Mouse (Mus musculus) kidney, embryonic 14.5 days (tissue): Measurements from ENCODE around the gene Sh3rf1. TPM values are rescaled to one million over a fixed set of nuclear protein-coding genes. Genes with fewer than 3 reads are reported as not detected.

Experiments used
- ATAC-seq: fragments of 200-750 bp; cut with Nextera tagmentation; 2 replicates; pipeline ENCODE4 v1.8.0; 2017; ENCODE audit warnings: moderate number of reproducible peaks, mild to moderate bottlenecking, moderate TSS enrichment, moderate library complexity; ENCODE audit not compliant: low FRiP score, low TSS enrichment
- H3K27ac ChIP-seq: fragments of 300-500 bp; sonication (generic); 2 replicates; pipeline ENCODE4 v1.5.1; 2014; ENCODE audit warnings: low read depth, mild to moderate bottlenecking, low read length, moderate library complexity, mixed read lengths
- H3K27me3 ChIP-seq: fragments of 300-500 bp; sonication (generic); 2 replicates; pipeline ENCODE4 v1.6.1; 2014; ENCODE audit warnings: mild to moderate bottlenecking, low read length; ENCODE audit not compliant: control insufficient read depth, insufficient read depth
- H3K36me3 ChIP-seq: fragments of 300-500 bp; sonication (generic); 2 replicates; pipeline ENCODE4 v1.6.1; 2014; ENCODE audit warnings: low read length, mixed read lengths; ENCODE audit not compliant: control insufficient read depth, insufficient read depth
- H3K4me1 ChIP-seq: fragments of 300-500 bp; sonication (generic); 2 replicates; pipeline ENCODE4 v1.6.1; 2014; ENCODE audit warnings: low read length, mixed read lengths; ENCODE audit not compliant: control insufficient read depth, insufficient read depth
- H3K4me2 ChIP-seq: fragments of 300-500 bp; sonication (generic); replicated peaks from 2 replicates; pipeline ENCODE4 v1.6.1; 2014; ENCODE audit warnings: low read depth, mild to moderate bottlenecking, low read length
- H3K4me3 ChIP-seq: fragments of 300-500 bp; sonication (generic); 2 replicates; pipeline ENCODE4 v1.5.1; 2014; ENCODE audit warnings: mild to moderate bottlenecking, low read length
- H3K9ac ChIP-seq: fragments of 300-500 bp; sonication (generic); 2 replicates; pipeline ENCODE4 v1.6.1; 2014; ENCODE audit warnings: low read depth, mild to moderate bottlenecking, low read length, moderate library complexity
- H3K9me3 ChIP-seq: fragments of 300-500 bp; sonication (generic); 2 replicates; pipeline ENCODE4 v1.6.1; 2016; ENCODE audit warnings: low read length; ENCODE audit not compliant: control insufficient read depth
- WGBS: fragments of 180-500 bp; shearing (Covaris S2); extraction: QIAGEN DNeasy Blood & Tissue Kit; methylation state at CpG from one replicate; pipeline ENCODE4 v1.1.7; 2014; 5-methylcytosine and 5-hydroxymethylcytosine counted together
- polyA plus RNA-seq: library from polyadenylated mRNA; unstranded; fragments of >200 nt; fragmentation: Nextera tagmentation; extraction: Ambion mirVana; gene quantifications from 2 replicates; pipeline ENCODE4 v1.2.1, GENCODE M21; 2014

Sh3rf1 gene
- polyA plus RNA-seq, 1 experiment from 2014 or later = 25.9 TPM

GRCm38 (mm10) chr8:61194306-61194925, 29.3 kb upstream of the Sh3rf1 start:
- 81% methylated on average over 5 of the region's 5 CpGs for WGBS
- Histone ChIP-seq H3K9me3 (0 out of 2 replicates have a peak, but pooled peaks cover 2% of the 10 kb centered on the region), H3K9ac (no peak overlapping the region), H3K4me1 (no peaks in the 10 kb centered on the region), H3K27me3 (no peaks in the 10 kb centered on the region), H3K4me3 (no peak overlapping the region), H3K36me3 (no peaks in the 10 kb centered on the region), H3K4me2 (no peak overlapping the region), H3K27ac (no peak overlapping the region)
- ATAC-seq = no peak

- no peak overlapping the region for H3K4me2 ChIP-seq
- 0 out of 2 replicates have a peak, but pooled peaks cover 2% of the 10 kb centered on the region for H3K9me3 ChIP-seq
- H3K36me3 ChIP-seq = no peaks in the 10 kb centered on the region
- no peaks in the 10 kb centered on the region for H3K4me1 ChIP-seq
- no peak overlapping the region for H3K4me3 ChIP-seq
- no peak for ATAC-seq
- no peaks in the 10 kb centered on the region for H3K27me3 ChIP-seq
- H3K27ac ChIP-seq = no peak overlapping the region
- WGBS = 83% methylated on average over 6 of the region's 6 CpGs
- H3K9ac ChIP-seq = no peak overlapping the region
Observed at GRCm38 (mm10) chr8:61200254-61200887, 23.3 kb upstream of the Sh3rf1 start.

- H3K27me3 ChIP-seq = no peaks in the 10 kb centered on the region
- H3K9me3 ChIP-seq = 0 out of 2 replicates have a peak, but pooled peaks cover 2% of the 10 kb centered on the region
- H3K4me1 ChIP-seq = no peaks in the 10 kb centered on the region
- no peak overlapping the region for H3K4me3 ChIP-seq
- H3K36me3 ChIP-seq = no peaks in the 10 kb centered on the region
- no peak overlapping the region for H3K9ac ChIP-seq
- ATAC-seq = no peak
- no peak overlapping the region for H3K4me2 ChIP-seq
- WGBS = 70% methylated on average over 5 of the region's 5 CpGs
- no peak overlapping the region for H3K27ac ChIP-seq
Observed at GRCm38 (mm10) chr8:61203035-61203826, 20.4 kb upstream of the Sh3rf1 start.

- H3K27me3 ChIP-seq = no peaks in the 10 kb centered on the region
- no peak for ATAC-seq
- H3K4me1 ChIP-seq = no peaks in the 10 kb centered on the region
- no peak overlapping the region for H3K4me2 ChIP-seq
- 84% methylated on average over 2 of the region's 2 CpGs for WGBS
- H3K9me3 ChIP-seq = no peaks in the 10 kb centered on the region
- no peaks in the 10 kb centered on the region for H3K36me3 ChIP-seq
- H3K4me3 ChIP-seq = no peak overlapping the region
- no peak overlapping the region for H3K27ac ChIP-seq
- no peak overlapping the region for H3K9ac ChIP-seq
Observed at GRCm38 (mm10) chr8:61206876-61207275, 16.8 kb upstream of the Sh3rf1 start.

GRCm38 (mm10) chr8:61207636-61208035, 16.0 kb upstream of the Sh3rf1 start:
- Histone ChIP-seq H3K27me3 (no peaks in the 10 kb centered on the region), H3K36me3 (no peaks in the 10 kb centered on the region), H3K9ac (no peak overlapping the region), H3K4me1 (no peaks in the 10 kb centered on the region), H3K4me2 (no peak overlapping the region), H3K4me3 (no peak overlapping the region), H3K9me3 (no peaks in the 10 kb centered on the region), H3K27ac (no peak overlapping the region)
- 57% methylated on average over 4 of the region's 4 CpGs for WGBS
- ATAC-seq = no peak

GRCm38 (mm10) chr8:61208719-61209118, 15.0 kb upstream of the Sh3rf1 start:
- 81% methylated on average over 9 of the region's 9 CpGs for WGBS
- Histone ChIP-seq H3K9ac (no peak overlapping the region), H3K27ac (no peak overlapping the region)

GRCm38 (mm10) chr8:61210836-61211235, 12.8 kb upstream of the Sh3rf1 start:
- Histone ChIP-seq H3K4me1 (no peaks in the 10 kb centered on the region; the same call in 1 of the 2 replicates), H3K9ac (no peak overlapping the region), H3K27ac (no peak overlapping the region), H3K27me3 (no peaks in the 10 kb centered on the region), H3K4me3 (no peak overlapping the region), H3K4me2 (no peak overlapping the region), H3K9me3 (no peaks in the 10 kb centered on the region), H3K36me3 (no peaks in the 10 kb centered on the region)
- ATAC-seq = no peak
- WGBS = 81% methylated on average over 8 of the region's 8 CpGs

More at GRCm38 (mm10) chr8:61208719-61209118, 15.0 kb upstream of the Sh3rf1 start:
- Histone ChIP-seq H3K4me3 (no peak overlapping the region), H3K9me3 (no peaks in the 10 kb centered on the region), H3K36me3 (no peaks in the 10 kb centered on the region), H3K4me2 (no peak overlapping the region), H3K27me3 (no peaks in the 10 kb centered on the region), H3K4me1 (no peaks in the 10 kb centered on the region)
- ATAC-seq = no peak

GRCm38 (mm10) chr8:61215081-61215819, 8.4 kb upstream of the Sh3rf1 start:
- Histone ChIP-seq H3K4me2 (no peak overlapping the region), H3K4me3 (no peak overlapping the region), H3K9ac (no peak overlapping the region), H3K27me3 (no peaks in the 10 kb centered on the region), H3K27ac (no peak overlapping the region), H3K4me1 (peaks cover 7% of the 10 kb centered on the region; the same call in 1 of the 2 replicates), H3K9me3 (no peaks in the 10 kb centered on the region), H3K36me3 (no peaks in the 10 kb centered on the region)
- peak; percentile 94 for ATAC-seq
- 34% methylated on average over 5 of the region's 5 CpGs for WGBS
